Mouse (Mus musculus) heart, postnatal 0 days (tissue): ENCODE results near the gene Rnf10.

Source experiments
- CTCF ChIP-seq: IDR thresholded peaks from 2 replicates; pipeline ENCODE4 v1.5.1; 2016; ENCODE audit warnings: antibody characterized with exemption, control low read depth, low read depth
- EP300 ChIP-seq: IDR thresholded peaks from 2 replicates; pipeline ENCODE4 v1.6.1; 2016; ENCODE audit warnings: antibody characterized with exemption, low read depth

- no peak for TF ChIP-seq EP300
- TF ChIP-seq CTCF: no peak
These were observed 65.5 kb downstream of the Rnf10 start for GRCm38 (mm10) chr5:115207244-115207643.
